Mouse (Mus musculus) forebrain, embryonic 11.5 days (tissue): ENCODE data around the gene Sh3pxd2a. TPM values are rescaled to one million over a fixed set of nuclear protein-coding genes. Genes with fewer than 3 reads are reported as not detected.

ENCODE experiments used
- ATAC-seq: fragments of 200-750 bp; cut with Nextera tagmentation; replicated peaks from 2 replicates; pipeline ENCODE4 v1.8.0; 2017; ENCODE audit warnings: moderate TSS enrichment; ENCODE audit not compliant: low FRiP score
- DNase-seq: peaks from one replicate; pipeline ENCODE4 v3.0.0-alpha.2; 2017; ENCODE audit warnings: low spot score
- H3K27ac ChIP-seq: fragments of 300-500 bp; sonication (generic); 2 replicates; pipeline ENCODE4 v1.5.1; 2014; ENCODE audit warnings: low read depth, low read length
- H3K27me3 ChIP-seq: fragments of 300-500 bp; sonication (generic); 2 replicates; pipeline ENCODE4 v1.6.1; 2014; ENCODE audit warnings: mild to moderate bottlenecking, low read length, mixed read lengths; ENCODE audit not compliant: control insufficient read depth, insufficient read depth
- H3K36me3 ChIP-seq: fragments of 300-500 bp; sonication (generic); 2 replicates; pipeline ENCODE4 v1.6.1; 2014; ENCODE audit warnings: mild to moderate bottlenecking, low read length, moderate library complexity, mixed read lengths; ENCODE audit not compliant: control insufficient read depth, insufficient read depth
- H3K4me1 ChIP-seq: fragments of 300-500 bp; sonication (generic); replicated peaks from 2 replicates; pipeline ENCODE4 v1.6.1; 2014; ENCODE audit warnings: low read length, mixed read lengths; ENCODE audit not compliant: control insufficient read depth, insufficient read depth
- H3K4me2 ChIP-seq: fragments of 300-500 bp; sonication (generic); 2 replicates; pipeline ENCODE4 v1.6.1; 2014; ENCODE audit warnings: low read depth, mild to moderate bottlenecking, low read length, moderate library complexity, mixed read lengths; ENCODE audit not compliant: severe bottlenecking
- H3K4me3 ChIP-seq: fragments of 300-500 bp; sonication (generic); 2 replicates; pipeline ENCODE4 v1.5.1; 2014; ENCODE audit warnings: low read depth, low read length
- H3K9ac ChIP-seq: fragments of 300-500 bp; sonication (generic); 2 replicates; pipeline ENCODE4 v1.6.1; 2014; ENCODE audit warnings: low read length
- H3K9me3 ChIP-seq: fragments of 300-500 bp; sonication (generic); 2 replicates; pipeline ENCODE4 v1.6.1; 2016; ENCODE audit warnings: low read length, mixed read lengths; ENCODE audit not compliant: control insufficient read depth
- WGBS: fragments of 180-500 bp; shearing (Covaris S2); extraction: QIAGEN DNeasy Blood & Tissue Kit; methylation state at CpG from one replicate; pipeline ENCODE4 v1.1.7; 2014; 5-methylcytosine and 5-hydroxymethylcytosine counted together
- polyA plus RNA-seq: library from polyadenylated mRNA; unstranded; fragments of >200 nt; fragmentation: Nextera tagmentation; extraction: Ambion mirVana; gene quantifications from 2 replicates; pipeline ENCODE4 v1.2.1, GENCODE M21; 2014

Sh3pxd2a gene
- polyA plus RNA-seq, 1 experiment from 2014 or later = 5.2 TPM

GRCm38 (mm10) chr19:47240957-47241356 is 223.2 kb downstream of the Sh3pxd2a start:
- DNase-seq (no peak), ATAC-seq (no peak)
- Histone ChIP-seq H3K27me3 (no peaks in the 10 kb centered on the region), H3K27ac (no peak overlapping the region), H3K4me3 (peak overlapping the region; percentile 22), H3K9ac (no peak overlapping the region), H3K36me3 (no peaks in the 10 kb centered on the region), H3K4me1 (0 out of 2 replicates have a peak, but pooled peaks cover 2% of the 10 kb centered on the region), H3K9me3 (no peaks in the 10 kb centered on the region), H3K4me2 (peak overlapping the region; percentile 45; the same call in 1 of the 2 replicates)
- WGBS = 68% methylated on average over 7 of the region's 7 CpGs

GRCm38 (mm10) chr19:47240076-47240475 is 224.1 kb downstream of the Sh3pxd2a start:
- no peaks in the 10 kb centered on the region for H3K36me3 ChIP-seq
- no peak overlapping the region; the same call in 1 of the 2 replicates for H3K9ac ChIP-seq
- H3K4me1 ChIP-seq = 0 out of 2 replicates have a peak, but pooled peaks cover 2% of the 10 kb centered on the region
- peak overlapping the region; percentile 45 for H3K4me2 ChIP-seq
- peak; percentile 75 for DNase-seq
- peak; percentile 64 for ATAC-seq
- no peaks in the 10 kb centered on the region for H3K27me3 ChIP-seq
- no peaks in the 10 kb centered on the region for H3K9me3 ChIP-seq
- no peak overlapping the region for H3K27ac ChIP-seq
- peak overlapping the region; percentile 22 for H3K4me3 ChIP-seq
- WGBS = 34% methylated on average over 12 of the region's 12 CpGs

GRCm38 (mm10) chr19:47233087-47233486 is 231.1 kb downstream of the Sh3pxd2a start:
- Histone ChIP-seq H3K4me1 (peaks cover 2% of the 10 kb centered on the region; the same call in 1 of the 2 replicates), H3K4me2 (no peak overlapping the region), H3K9me3 (no peaks in the 10 kb centered on the region), H3K9ac (no peak overlapping the region), H3K27me3 (no peaks in the 10 kb centered on the region), H3K4me3 (no peak overlapping the region), H3K27ac (no peak overlapping the region), H3K36me3 (no peaks in the 10 kb centered on the region)
- DNase-seq = no peak
- 87% methylated on average over 3 of the region's 3 CpGs for WGBS
- ATAC-seq = no peak

DNA sequence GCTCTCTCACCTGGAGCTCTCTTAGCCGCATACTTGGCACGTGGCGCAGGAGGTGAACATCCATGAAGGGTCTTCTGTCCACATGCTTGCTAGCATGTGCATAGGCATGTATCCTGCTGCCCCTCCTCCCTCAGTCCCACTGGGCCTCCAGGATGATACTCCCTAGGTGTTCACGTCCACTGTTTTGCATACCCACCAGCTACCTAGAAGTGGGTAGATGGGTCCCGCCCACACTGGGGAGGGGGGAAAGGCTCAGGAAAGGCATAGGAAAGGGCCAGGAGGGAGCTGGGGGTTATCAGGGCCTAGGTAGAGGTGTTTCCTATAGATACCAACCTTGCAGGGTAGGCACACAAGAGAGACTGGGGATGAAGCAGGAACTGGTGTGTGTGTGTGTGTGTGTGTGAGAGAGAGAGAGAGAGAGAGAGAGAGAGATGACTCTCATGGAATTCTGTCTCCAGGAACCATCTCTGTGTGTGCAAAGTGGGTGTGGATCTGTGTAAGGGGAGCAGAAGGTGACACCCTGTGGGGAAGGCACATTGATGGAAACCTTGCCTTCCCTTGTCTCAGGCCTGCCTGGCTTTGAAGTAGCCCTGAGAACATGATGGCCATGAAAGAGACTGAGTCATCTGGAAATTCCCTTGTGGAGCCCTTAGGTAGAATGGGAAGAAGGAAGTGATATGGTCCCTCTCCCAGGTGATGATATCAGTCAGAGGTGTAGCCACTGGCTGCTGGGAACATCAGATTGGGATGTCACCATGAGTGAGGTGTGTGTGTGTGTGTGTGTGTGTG is 231.9 kb downstream of the Sh3pxd2a start:
- H3K4me3 ChIP-seq = no peak overlapping the region
- ATAC-seq = no peak
- WGBS = 82% methylated on average over 5 of the region's 5 CpGs
- H3K27me3 ChIP-seq = no peaks in the 10 kb centered on the region
- no peaks in the 10 kb centered on the region for H3K36me3 ChIP-seq
- DNase-seq = no peak
- no peak overlapping the region for H3K27ac ChIP-seq
- H3K9ac ChIP-seq = no peak overlapping the region
- H3K4me2 ChIP-seq = no peak overlapping the region
- peaks cover 2% of the 10 kb centered on the region; the same call in 1 of the 2 replicates for H3K4me1 ChIP-seq
- no peaks in the 10 kb centered on the region for H3K9me3 ChIP-seq

- H3K27me3 ChIP-seq = no peaks in the 10 kb centered on the region
- no peak overlapping the region for H3K4me3 ChIP-seq
- H3K27ac ChIP-seq = no peak overlapping the region
- DNase-seq (no peak), ATAC-seq (no peak)
- 91% methylated on average over 6 of the region's 6 CpGs for WGBS
- H3K9ac ChIP-seq = no peak overlapping the region
- no peaks in the 10 kb centered on the region for H3K36me3 ChIP-seq
- no peaks in the 10 kb centered on the region for H3K9me3 ChIP-seq
- peaks cover 2% of the 10 kb centered on the region; the same call in 1 of the 2 replicates for H3K4me1 ChIP-seq
- no peak overlapping the region for H3K4me2 ChIP-seq
These were observed 232.8 kb downstream of the Sh3pxd2a start for GRCm38 (mm10) chr19:47231389-47231788.

- Histone ChIP-seq H3K27ac (no peak overlapping the region), H3K4me3 (no peak overlapping the region), H3K9ac (no peak overlapping the region), H3K4me2 (no peak overlapping the region), H3K27me3 (no peaks in the 10 kb centered on the region), H3K4me1 (peaks cover 2% of the 10 kb centered on the region; the same call in 1 of the 2 replicates), H3K36me3 (no peaks in the 10 kb centered on the region), H3K9me3 (no peaks in the 10 kb centered on the region)
- ATAC-seq (no peak), DNase-seq (no peak)
- 87% methylated on average over 8 of the region's 8 CpGs for WGBS
These were observed 233.5 kb downstream of the Sh3pxd2a start for GRCm38 (mm10) chr19:47230682-47231081.

DNA sequence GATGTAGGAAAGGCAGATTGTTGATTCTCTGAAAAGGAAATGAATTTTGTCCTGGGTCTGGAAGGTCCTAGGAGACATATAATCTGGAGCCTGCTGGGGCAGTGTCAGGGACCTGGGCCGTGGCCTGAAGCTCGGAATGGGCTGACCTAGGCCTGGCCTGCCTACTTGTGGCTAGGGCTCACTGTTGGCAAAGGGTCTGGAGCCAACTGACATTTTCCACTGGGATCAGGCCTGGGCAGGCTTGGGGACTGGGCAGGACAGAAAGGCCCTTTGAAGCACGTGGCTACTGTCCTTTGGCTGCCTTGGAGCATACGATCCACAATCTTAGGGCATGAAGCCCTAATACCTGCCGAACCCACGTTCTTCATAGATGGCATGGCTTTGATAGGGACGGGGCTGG is 234.1 kb downstream of the Sh3pxd2a start:
- no peak overlapping the region for H3K9ac ChIP-seq
- DNase-seq = no peak
- H3K36me3 ChIP-seq = no peaks in the 10 kb centered on the region
- H3K4me2 ChIP-seq = no peak overlapping the region
- no peaks in the 10 kb centered on the region for H3K9me3 ChIP-seq
- 93% methylated on average over 7 of the region's 7 CpGs for WGBS
- H3K27me3 ChIP-seq = no peaks in the 10 kb centered on the region
- ATAC-seq = no peak
- no peak overlapping the region for H3K27ac ChIP-seq
- no peak overlapping the region for H3K4me3 ChIP-seq
- H3K4me1 ChIP-seq = peaks cover 2% of the 10 kb centered on the region; the same call in 1 of the 2 replicates

DNA sequence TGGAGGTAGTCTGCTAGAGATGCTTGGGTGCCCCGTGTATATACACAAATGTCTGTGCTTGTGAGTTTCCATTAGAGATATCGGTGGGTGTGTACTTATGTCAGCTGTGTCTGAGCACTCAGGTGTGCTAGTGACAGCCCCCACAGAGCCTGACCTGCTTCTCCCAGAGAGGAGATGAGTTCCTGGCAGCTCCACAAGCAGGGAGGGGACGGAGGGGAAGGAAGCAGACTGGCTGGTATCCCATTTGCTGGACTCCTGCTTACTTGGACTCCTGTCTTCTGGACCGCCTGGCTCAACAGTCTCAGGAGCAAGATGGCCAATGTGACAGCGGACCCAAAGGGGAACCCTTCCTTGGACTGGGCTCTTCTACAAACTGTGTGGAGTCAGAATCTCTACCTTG is 234.7 kb downstream of the Sh3pxd2a start:
- H3K9me3 ChIP-seq = no peaks in the 10 kb centered on the region
- 81% methylated on average over 5 of the region's 5 CpGs for WGBS

More for the DNA sequence above, 234.7 kb downstream of the Sh3pxd2a start:
- Histone ChIP-seq H3K4me2 (no peak overlapping the region), H3K9ac (no peak overlapping the region), H3K36me3 (no peaks in the 10 kb centered on the region), H3K4me1 (peaks cover 2% of the 10 kb centered on the region; the same call in 1 of the 2 replicates), H3K4me3 (no peak overlapping the region), H3K27me3 (no peaks in the 10 kb centered on the region), H3K27ac (no peak overlapping the region)
- DNase-seq = no peak
- ATAC-seq = no peak
